Mouse (Mus musculus) liver, postnatal 0 days (tissue): ENCODE measurements at regions not wholly inside any gene's neighbourhood (a gene's known extent, or its start where the extent isn't known, plus 50 kb on each side); places are given as distances from the start of the nearest gene placed in this dataset.

Experiments
- ATAC-seq: fragments of 200-750 bp; cut with Nextera tagmentation; 2 replicates; pipeline ENCODE4 v1.8.0; 2017; ENCODE audit warnings: mild to moderate bottlenecking, moderate library complexity
- DNase-seq: peaks from one replicate; pipeline ENCODE4 v3.0.0-alpha.2; 2016
- H3K27ac ChIP-seq: fragments of 300-500 bp; sonication (generic); 2 replicates; pipeline ENCODE4 v1.5.1; 2014; ENCODE audit warnings: antibody characterized with exemption, moderate library complexity, mild to moderate bottlenecking, low read depth
- H3K27me3 ChIP-seq: fragments of 300-500 bp; sonication (generic); 2 replicates; pipeline ENCODE4 v1.6.1; 2014; ENCODE audit warnings: low read length, control low read depth, mixed read lengths; ENCODE audit not compliant: insufficient read depth
- H3K36me3 ChIP-seq: fragments of 300-500 bp; sonication (generic); replicated peaks from 2 replicates; pipeline ENCODE4 v1.6.1; 2014; ENCODE audit warnings: mild to moderate bottlenecking, control low read depth, low read length, moderate library complexity, mixed read lengths; ENCODE audit not compliant: insufficient read depth
- H3K4me1 ChIP-seq: fragments of 300-500 bp; sonication (generic); 2 replicates; pipeline ENCODE4 v1.6.1; 2014; ENCODE audit warnings: antibody characterized with exemption, mild to moderate bottlenecking, control low read depth; ENCODE audit not compliant: insufficient read depth
- H3K4me2 ChIP-seq: fragments of 300-500 bp; sonication (generic); 2 replicates; pipeline ENCODE4 v1.6.1; 2014; ENCODE audit warnings: low read depth, mild to moderate bottlenecking, low read length, moderate library complexity, mixed read lengths
- H3K4me3 ChIP-seq: fragments of 300-500 bp; sonication (generic); 2 replicates; pipeline ENCODE4 v1.5.1; 2014; ENCODE audit warnings: low read depth, low read length
- H3K9ac ChIP-seq: fragments of 300-500 bp; sonication (generic); replicated peaks from 2 replicates; pipeline ENCODE4 v1.6.1; 2014; ENCODE audit warnings: mild to moderate bottlenecking, moderate library complexity
- H3K9me3 ChIP-seq: fragments of 300-500 bp; sonication (generic); 2 replicates; pipeline ENCODE4 v1.6.1; 2016; ENCODE audit warnings: mild to moderate bottlenecking, control low read depth, low read length, mixed read lengths
- CTCF ChIP-seq: sonication (generic); IDR thresholded peaks from 2 replicates; pipeline ENCODE4 v1.5.1; 2016; ENCODE audit warnings: antibody characterized with exemption, low read depth
- EP300 ChIP-seq: IDR thresholded peaks from 2 replicates; pipeline ENCODE4 v1.6.1; 2016; ENCODE audit warnings: antibody characterized with exemption, low read depth, mild to moderate bottlenecking
- WGBS: fragments of 180-500 bp; shearing (Covaris S2); extraction: QIAGEN DNeasy Blood & Tissue Kit; methylation state at CpG from one replicate; pipeline ENCODE4 v1.1.7; 2014; ENCODE audit not compliant: insufficient replicate concordance; 5-methylcytosine and 5-hydroxymethylcytosine counted together

- no peaks in the 10 kb centered on the region for H3K4me1 ChIP-seq
- H3K36me3 ChIP-seq = no peaks in the 10 kb centered on the region
- TF ChIP-seq EP300 (no peak), CTCF (no peak)
- no peak overlapping the region for H3K4me3 ChIP-seq
- no peak for DNase-seq
- no peaks in the 10 kb centered on the region for H3K9me3 ChIP-seq
- H3K27ac ChIP-seq = no peak overlapping the region
- H3K4me2 ChIP-seq = no peak overlapping the region
- H3K9ac ChIP-seq = no peak overlapping the region
- H3K27me3 ChIP-seq = no peaks in the 10 kb centered on the region
- ATAC-seq = no peak
Measured at GRCm38 (mm10) chr5:12639549-12639948, 256.4 kb downstream of the Sema3d start.

GRCm38 (mm10) chr5:12646269-12646668 is 263.1 kb downstream of the Sema3d start:
- no peaks in the 10 kb centered on the region for H3K9me3 ChIP-seq
- ATAC-seq (no peak), DNase-seq (no peak)
- no peaks in the 10 kb centered on the region for H3K36me3 ChIP-seq
- H3K9ac ChIP-seq = no peak overlapping the region
- H3K4me2 ChIP-seq = no peak overlapping the region
- WGBS = 82% methylated on average over 2 of the region's 2 CpGs
- H3K4me1 ChIP-seq = no peaks in the 10 kb centered on the region
- TF ChIP-seq CTCF (no peak), EP300 (no peak)
- no peak overlapping the region for H3K4me3 ChIP-seq
- H3K27me3 ChIP-seq = no peaks in the 10 kb centered on the region
- H3K27ac ChIP-seq = no peak overlapping the region

GRCm38 (mm10) chr5:12673666-12674065 is 290.5 kb downstream of the Sema3d start:
- Histone ChIP-seq H3K27ac (no peak overlapping the region), H3K27me3 (no peaks in the 10 kb centered on the region), H3K4me2 (no peak overlapping the region), H3K36me3 (no peaks in the 10 kb centered on the region), H3K4me1 (no peaks in the 10 kb centered on the region), H3K9me3 (no peaks in the 10 kb centered on the region), H3K4me3 (no peak overlapping the region), H3K9ac (no peak overlapping the region)
- WGBS = 70% methylated on average over 2 of the region's 2 CpGs
- no peak for TF ChIP-seq EP300
- TF ChIP-seq CTCF = no peak
- ATAC-seq (no peak), DNase-seq (no peak)

- 84% methylated on average over 4 of the region's 4 CpGs for WGBS
- H3K27ac ChIP-seq = no peak overlapping the region
- no peaks in the 10 kb centered on the region for H3K36me3 ChIP-seq
- no peak for DNase-seq
- no peak overlapping the region for H3K9ac ChIP-seq
- H3K4me1 ChIP-seq = no peaks in the 10 kb centered on the region
- TF ChIP-seq EP300 = no peak
- no peak for TF ChIP-seq CTCF
- no peak overlapping the region for H3K4me2 ChIP-seq
- no peak for ATAC-seq
- no peaks in the 10 kb centered on the region for H3K9me3 ChIP-seq
- no peak overlapping the region for H3K4me3 ChIP-seq
- H3K27me3 ChIP-seq = no peaks in the 10 kb centered on the region
Measured at GRCm38 (mm10) chr5:12674134-12674533, 290.9 kb downstream of the Sema3d start.

- no peak for ATAC-seq
- no peaks in the 10 kb centered on the region for H3K9me3 ChIP-seq
Measured at GRCm38 (mm10) chr5:12676712-12677111, 293.5 kb downstream of the Sema3d start.

GRCm38 (mm10) chr5:12714894-12715293 is 331.7 kb downstream of the Sema3d start:
- no peaks in the 10 kb centered on the region for H3K36me3 ChIP-seq
- H3K4me3 ChIP-seq = no peak overlapping the region
- H3K9ac ChIP-seq = no peak overlapping the region
- H3K9me3 ChIP-seq = peaks cover 2% of the 10 kb centered on the region; the same call in 1 of the 2 replicates
- no peaks in the 10 kb centered on the region for H3K4me1 ChIP-seq
- WGBS = 79% methylated on average over 3 of the region's 3 CpGs
- TF ChIP-seq EP300 (no peak), CTCF (no peak)
- H3K27me3 ChIP-seq = no peaks in the 10 kb centered on the region
- H3K27ac ChIP-seq = no peak overlapping the region
- no peak for ATAC-seq
- H3K4me2 ChIP-seq = no peak overlapping the region
- DNase-seq = no peak

More at GRCm38 (mm10) chr5:12676712-12677111, 293.5 kb downstream of the Sema3d start:
- H3K4me2 ChIP-seq = no peak overlapping the region
- no peaks in the 10 kb centered on the region for H3K36me3 ChIP-seq
- no peak overlapping the region for H3K4me3 ChIP-seq
- TF ChIP-seq EP300 (no peak), CTCF (no peak)
- H3K27ac ChIP-seq = no peak overlapping the region
- no peaks in the 10 kb centered on the region for H3K4me1 ChIP-seq
- WGBS = 64% methylated on average over 3 of the region's 3 CpGs
- no peak overlapping the region for H3K9ac ChIP-seq
- no peak for DNase-seq
- H3K27me3 ChIP-seq = no peaks in the 10 kb centered on the region

- 35% methylated on average over 5 of the region's 5 CpGs for WGBS
Measured at GRCm38 (mm10) chr5:12751514-12751913, 368.3 kb downstream of the Sema3d start.

More at GRCm38 (mm10) chr5:12751514-12751913, 368.3 kb downstream of the Sema3d start:
- Histone ChIP-seq H3K9ac (no peak overlapping the region), H3K4me3 (no peak overlapping the region), H3K27ac (no peak overlapping the region), H3K4me2 (no peak overlapping the region), H3K9me3 (no peaks in the 10 kb centered on the region), H3K27me3 (no peaks in the 10 kb centered on the region), H3K4me1 (no peaks in the 10 kb centered on the region), H3K36me3 (no peaks in the 10 kb centered on the region)
- DNase-seq (no peak), ATAC-seq (no peak)
- TF ChIP-seq CTCF (no peak), EP300 (no peak)
